8 mouse cellular contexts compared by ENCODE assay signal in the genomic region with DNA sequence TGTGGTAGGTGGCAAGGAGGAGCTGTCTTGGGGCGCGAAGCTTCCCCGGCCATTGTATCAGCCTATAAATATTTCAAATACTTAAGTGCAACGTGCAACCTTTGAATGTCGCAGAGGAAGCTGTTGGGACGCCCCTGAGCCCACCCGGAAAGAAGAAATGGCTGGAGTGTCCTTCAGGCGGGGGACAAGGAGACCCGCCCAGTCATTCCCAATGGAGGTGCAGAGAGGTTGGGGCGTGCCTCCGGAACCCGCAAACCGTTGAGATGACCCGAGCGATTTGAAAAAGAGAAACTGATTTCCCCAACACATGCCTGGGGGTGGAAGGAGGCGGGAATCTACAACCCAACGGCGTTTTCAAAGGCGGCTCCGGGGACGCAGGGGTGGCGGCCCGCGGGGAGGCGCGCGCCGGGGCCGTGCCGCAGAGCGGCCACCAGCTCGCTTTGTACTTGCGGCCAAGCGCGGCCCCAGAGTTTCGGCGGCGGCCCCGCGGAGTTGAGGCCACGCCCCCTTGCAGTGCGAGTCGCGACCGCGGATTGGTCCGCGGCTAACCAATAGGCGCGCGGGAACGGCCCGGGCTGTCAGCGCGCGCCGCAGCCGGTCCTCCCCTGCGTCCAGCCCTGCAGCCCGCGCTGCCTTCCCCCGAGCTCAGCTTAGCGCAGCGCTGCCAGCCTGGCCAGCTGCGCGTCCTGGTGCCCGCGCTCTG.
DNase-seq lines count a peak whose midpoint lies in the region; ATAC-seq and TF ChIP-seq lines count a peak whose summit lies in the region.

No protein-coding gene starts in this region.

- no peaks in the 10 kb centered on the region for H3K9me3 ChIP-seq in heart, embryonic 10.5 days
- no peaks in the 10 kb centered on the region for H3K9me3 ChIP-seq in kidney, embryonic 14.5 days (ENCODE audit: control insufficient read depth, low read length)

- TF ChIP-seq POLR2A in embryonic fibroblast, embryonic 13.5 days (IDR thresholded peaks at IDR 0.05; ENCODE audit: low read depth, low read length) = peak; percentile 79

- peak overlapping the region; percentile 63 for H3K9ac ChIP-seq in kidney, embryonic 14.5 days (ENCODE audit: low read depth, low read length)

- peaks cover 43% of the 10 kb centered on the region for H3K27me3 ChIP-seq in heart, embryonic 10.5 days (ENCODE audit: insufficient read depth, poor library complexity, severe bottlenecking)
- peaks cover 18% of the 10 kb centered on the region for H3K27me3 ChIP-seq in kidney, embryonic 14.5 days (ENCODE audit: control insufficient read depth, insufficient read depth, low read length)

- peak overlapping the region; percentile 98 for H3K4me2 ChIP-seq in kidney, embryonic 14.5 days (replicated peaks; ENCODE audit: low read depth, low read length)

- H3K27ac ChIP-seq in embryonic fibroblast, embryonic 13.5 days (ENCODE audit: insufficient read depth, low read length) = no peak overlapping the region
- H3K27ac ChIP-seq in heart, embryonic 10.5 days = peak overlapping the region; percentile 94
- H3K27ac ChIP-seq in kidney, embryonic 14.5 days (ENCODE audit: low read depth, low read length) = peak overlapping the region; percentile 64

- peak; percentile 95 for ATAC-seq in kidney, embryonic 14.5 days (ENCODE audit: low FRiP score, low TSS enrichment)

- H3K36me3 ChIP-seq in heart, embryonic 10.5 days = no peaks in the 10 kb centered on the region
- no peaks in the 10 kb centered on the region for H3K36me3 ChIP-seq in kidney, embryonic 14.5 days (ENCODE audit: control insufficient read depth, insufficient read depth, low read length)

- TF ChIP-seq CTCF in embryonic fibroblast, embryonic 13.5 days (IDR thresholded peaks at IDR 0.05; ENCODE audit: borderline replicate concordance, insufficient read depth, low read length) = no peak

- WGBS in heart, embryonic 10.5 days = under 1% methylated on average over 68 of the region's 68 CpGs
- under 1% methylated on average over 61 of the region's 68 CpGs for WGBS in kidney, embryonic 14.5 days

- peaks cover 9% of the 10 kb centered on the region for H3K4me1 ChIP-seq in embryonic fibroblast, embryonic 13.5 days (ENCODE audit: control insufficient read depth, insufficient read depth, low read length)
- H3K4me1 ChIP-seq in heart, embryonic 10.5 days = peaks cover 42% of the 10 kb centered on the region
- H3K4me1 ChIP-seq in kidney, embryonic 14.5 days (ENCODE audit: control insufficient read depth, insufficient read depth, low read length) = peaks cover 44% of the 10 kb centered on the region

- peak overlapping the region; percentile 57 for H3K4me3 ChIP-seq in embryonic fibroblast, embryonic 13.5 days (ENCODE audit: insufficient read depth, low read length)
- peak overlapping the region; percentile 70 for H3K4me3 ChIP-seq in heart, embryonic 10.5 days
- H3K4me3 ChIP-seq in kidney, embryonic 14.5 days (ENCODE audit: low read length) = peak overlapping the region; percentile 58

- peak; percentile 95 for DNase-seq in A20 (ENCODE audit: low read depth, low spot score)
- DNase-seq in brain, adult 2 months (ENCODE audit: low read depth, low spot score) = peak; percentile 97
- DNase-seq in heart, embryonic 10.5 days (ENCODE audit: low spot score) = peak; percentile 93
- peak; percentile 90 for DNase-seq in liver
- DNase-seq in monocyte, adult 2 months (ENCODE audit: low read depth in 1 of 2, low spot score in 2 of 2) = peak; percentile 49 to 68
- DNase-seq in spleen, postnatal 14 days (ENCODE audit: low spot score in 2 of 2) = peak; percentile 67 to 69
